Mouse (Mus musculus): ENCODE measurements around the gene Abcf3. TPM values are rescaled to one million over a fixed set of nuclear protein-coding genes. Genes with fewer than 3 reads are reported as not detected.

Abcf3 gene
- total RNA-seq, 2 experiments from 2014 or later: 102 to 109 TPM

GRCm38 (mm10) chr16:20595737-20596136 is 47.4 kb downstream of the Abcf3 start:
- DNase-seq (ENCODE audit: extremely low spot score in 1 of 2, low spot score in 2 of 2): no peak
- TF ChIP-seq CTCF (IDR thresholded peaks at IDR 0.05): no peak
- intact Hi-C loops (cut with DNase I): no loop called here
- Histone ChIP-seq H3K27ac (no peak overlapping the region), H3K4me3 (no peak overlapping the region)

- intact Hi-C loops (cut with DNase I): no loop called here
- H3K27ac ChIP-seq: no peak overlapping the region
- no peak overlapping the region for H3K4me3 ChIP-seq
- DNase-seq (ENCODE audit: extremely low spot score in 1 of 2, low spot score in 2 of 2): no peak
- TF ChIP-seq CTCF (IDR thresholded peaks at IDR 0.05): no peak
Measured at GRCm38 (mm10) chr16:20596687-20597441, 48.5 kb downstream of the Abcf3 start.

- H3K27ac ChIP-seq: no peak overlapping the region
- no peak for TF ChIP-seq CTCF (IDR thresholded peaks at IDR 0.05)
- no peak overlapping the region for H3K4me3 ChIP-seq
- peak in 1 of 2 experiments; percentile 18 for DNase-seq (ENCODE audit: extremely low spot score in 1 of 2, low spot score in 2 of 2)
- intact Hi-C loops (cut with DNase I): no loop called here
Measured at GRCm38 (mm10) chr16:20600511-20600910, 52.1 kb downstream of the Abcf3 start.

GRCm38 (mm10) chr16:20604705-20605104 is 56.3 kb downstream of the Abcf3 start:
- intact Hi-C loops (cut with DNase I): no loop called here
- H3K4me3 ChIP-seq: no peak overlapping the region
- TF ChIP-seq CTCF (IDR thresholded peaks at IDR 0.05): no peak
- no peak for DNase-seq (ENCODE audit: extremely low spot score in 1 of 2, low spot score in 2 of 2)
- no peak overlapping the region for H3K27ac ChIP-seq

- TF ChIP-seq CTCF (IDR thresholded peaks at IDR 0.05): no peak
- Histone ChIP-seq H3K4me3 (peak overlapping the region; percentile 67), H3K27ac (peak overlapping the region; percentile 84)
- DNase-seq (ENCODE audit: extremely low spot score in 1 of 2, low spot score in 2 of 2): peak; percentile 68 to 78
- intact Hi-C loops (cut with DNase I): loop anchor here (1.0 to 5.0 kb wide), 2 partner anchors 41 to 63 kb away; partner anchors contain the start of genes Abcf3 and Psmd2
Measured at GRCm38 (mm10) chr16:20610501-20611356, 62.4 kb downstream of the Abcf3 start.

Small RNA genes within 50 kb of the gene (microRNA-seq; reads per million reads assigned to microRNA genes)
- gene Mir1224: 422 to 647 reads per million in 2 experiments

Other genes starting within 250 kb of the Abcf3 start
- gene Parl, start 246.2 kb upstream of the Abcf3 start, total RNA-seq (2021): 10 to 100 TPM; 53.2 to 59.2 TPM
- gene Cyp2ab1, start 223.2 kb upstream of the Abcf3 start, total RNA-seq (2021): not detected
- 100 to 1,000 TPM; 251 to 270 TPM for gene Abcc5, start 122.2 kb upstream of the Abcf3 start, total RNA-seq (2021)
- 10 to 100 TPM; 59.2 to 59.6 TPM for gene Eif2b5, start 49.8 kb upstream of the Abcf3 start, total RNA-seq (2021)
- 10 to 100 TPM; 64.7 to 70.1 TPM for gene Dvl3, start 31.6 kb upstream of the Abcf3 start, total RNA-seq (2021)
- gene Ap2m1, start 13.1 kb upstream of the Abcf3 start, total RNA-seq (2021): 100 to 1,000 TPM; 804 to 827 TPM
- 10 to 100 TPM; 63.4 to 68.3 TPM for gene Vwa5b2, start 40.9 kb downstream of the Abcf3 start, total RNA-seq (2021)
- 1 to 10 TPM; 1.8 to 2.4 TPM for gene Eef1akmt4, start 63.0 kb downstream of the Abcf3 start, total RNA-seq (2021)
- under 1 TPM in 1 of 2 experiments, not detected in 1; 0.33 TPM for gene Gm49333, start 63.0 kb downstream of the Abcf3 start, total RNA-seq (2021)
- 10 to 100 TPM; 11.8 to 12.2 TPM for gene Alg3, start 63.2 kb downstream of the Abcf3 start, total RNA-seq (2021)
- 100 to 1,000 TPM; 178 to 192 TPM for gene Camk2n2, start 72.7 kb downstream of the Abcf3 start, total RNA-seq (2021)
- 10 to 100 TPM; 24.7 to 28.9 TPM for gene Ece2, start 81.3 kb downstream of the Abcf3 start, total RNA-seq (2021)
- 100 to 1,000 TPM; 218 to 233 TPM for gene Psmd2, start 103.1 kb downstream of the Abcf3 start, total RNA-seq (2021)
- gene Eif4g1, start 119.7 kb downstream of the Abcf3 start, total RNA-seq (2021): 100 to 1,000 TPM; 278 to 283 TPM
- 100 to 1,000 TPM; 320 to 343 TPM for gene Fam131a, start 144.7 kb downstream of the Abcf3 start, total RNA-seq (2021)
- gene Polr2h, start 169.1 kb downstream of the Abcf3 start, total RNA-seq (2021): 10 to 100 TPM; 22.5 to 28.6 TPM
- gene Clcn2, start 169.2 kb downstream of the Abcf3 start, total RNA-seq (2021): 10 to 100 TPM; 74.8 to 79.3 TPM
- 10 to 100 TPM; 50.5 to 56.3 TPM for gene Chrd, start 184.6 kb downstream of the Abcf3 start, total RNA-seq (2021)
- 1 to 10 TPM; 7.5 to 8.7 TPM for gene Thpo, start 185.9 kb downstream of the Abcf3 start, total RNA-seq (2021)